Mouse (Mus musculus) olfactory bulb, adult 2 months (tissue): ENCODE measurements around the gene BC035947.

Source experiments
- CTCF ChIP-seq: fragments of 200-500 bp; IDR thresholded peaks from 2 replicates; pipeline ENCODE4 v1.5.1; 2012; ENCODE audit warnings: low read depth, mild to moderate bottlenecking, low read length, moderate library complexity; ENCODE audit not compliant: insufficient read depth
- POLR2A ChIP-seq: fragments of 200-500 bp; IDR thresholded peaks from 2 replicates; pipeline ENCODE4 v1.6.1; 2012; ENCODE audit warnings: mild to moderate bottlenecking, low read depth, low read length, moderate library complexity; ENCODE audit not compliant: insufficient read depth

DNA sequence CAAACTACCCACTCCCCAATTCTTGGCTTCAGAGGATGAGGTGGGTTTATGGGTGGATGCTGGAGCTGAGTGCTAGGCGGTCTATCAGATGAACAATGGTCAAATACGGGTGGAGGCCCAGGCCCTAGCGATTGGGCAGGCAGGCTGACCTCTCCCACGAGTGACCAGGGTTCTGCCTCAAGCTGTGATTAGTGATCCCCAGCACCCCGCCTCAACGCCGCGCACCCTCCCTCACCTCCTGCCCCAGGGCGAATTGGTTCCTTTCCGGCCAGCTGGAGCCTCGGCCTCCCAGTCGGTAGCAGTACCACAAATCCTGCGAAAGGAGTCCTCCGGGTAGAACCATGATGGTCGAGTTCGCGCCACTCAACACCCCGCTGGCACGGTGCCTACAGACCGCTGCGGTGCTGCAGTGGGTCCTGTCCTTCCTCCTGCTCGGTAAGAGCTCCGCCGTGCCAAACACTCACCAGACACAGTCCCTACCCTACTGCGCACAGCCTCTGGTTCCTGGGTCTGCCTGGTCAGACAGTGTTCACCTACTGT lies at the start of gene BC035947:
- TF ChIP-seq POLR2A (no peak), CTCF (no peak)
